Mouse (Mus musculus): ENCODE measurements around the gene Mcam. TPM values are rescaled to one million over a fixed set of nuclear protein-coding genes. Genes with fewer than 3 reads are reported as not detected.

Gene Mcam
- total and polyA plus RNA-seq, 2 experiments from 2014 or later: 54.2 to 190 TPM

- no peak overlapping the region for H3K4me3 ChIP-seq (ENCODE audit: low read depth, low read length)
- ATAC-seq (ENCODE audit: insufficient read depth, low read depth): no peak
These were observed 9.2 kb downstream of the Mcam start for GRCm38 (mm10) chr9:44143421-44143820.

DNA sequence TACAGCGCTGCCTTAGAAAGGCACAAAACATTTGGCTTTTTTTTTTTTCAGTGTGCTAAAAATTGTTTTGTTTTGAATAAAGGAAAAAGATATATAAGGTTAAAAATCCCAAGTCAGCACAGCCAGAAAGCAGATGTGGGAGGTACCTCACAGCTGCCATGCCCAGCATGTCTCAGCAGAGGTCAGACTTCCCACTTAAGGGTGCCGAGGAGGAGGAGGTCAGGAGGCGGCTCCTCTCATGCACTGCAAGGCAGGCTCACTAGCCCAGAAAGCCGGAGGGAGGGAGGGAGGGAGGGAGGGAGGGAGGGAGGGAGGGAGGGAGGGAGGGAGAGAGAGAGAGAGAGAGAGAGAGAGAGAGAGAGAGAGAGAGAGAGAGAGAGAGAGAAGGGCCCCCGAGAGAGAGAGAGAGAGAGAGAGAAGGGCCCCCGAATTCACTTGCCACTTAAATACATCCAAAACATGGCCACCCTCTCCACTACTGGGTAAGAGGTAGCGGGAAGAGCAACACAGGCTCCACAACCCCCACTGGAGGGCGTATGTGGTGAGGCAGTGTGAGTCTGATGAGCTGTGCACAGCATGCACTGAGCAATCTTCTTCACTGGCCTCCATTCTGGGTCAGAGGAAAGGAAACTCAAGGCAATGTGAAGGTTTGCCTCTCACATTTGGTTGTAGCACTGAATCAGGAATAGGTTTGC, 9.9 kb downstream of the Mcam start:
- TF ChIP-seq CTCF (IDR thresholded peaks at IDR 0.05; ENCODE audit: low read depth) (peak; percentile 47), EP300 (IDR thresholded peaks at IDR 0.05; ENCODE audit: low read depth) (no peak)
- H3K4me2 ChIP-seq (ENCODE audit: low read depth, low read length): no peak overlapping the region
- H3K36me3 ChIP-seq (replicated peaks; ENCODE audit: control insufficient read depth, insufficient read depth, low read length): peaks cover 56% of the 10 kb centered on the region
- H3K9ac ChIP-seq (replicated peaks; ENCODE audit: low read depth, low read length): no peak overlapping the region
- no peaks in the 10 kb centered on the region for H3K9me3 ChIP-seq (replicated peaks; ENCODE audit: control insufficient read depth, low read length)
- ATAC-seq (ENCODE audit: insufficient read depth, low read depth): peak; percentile 68; the same call in 1 of the 2 replicates
- 24% methylated on average over 7 of the region's 8 CpGs for WGBS
- H3K27ac ChIP-seq (ENCODE audit: low read depth): peak overlapping the region; percentile 64
- H3K4me1 ChIP-seq (ENCODE audit: control insufficient read depth, insufficient read depth): peaks cover 9% of the 10 kb centered on the region
- H3K27me3 ChIP-seq (ENCODE audit: control insufficient read depth, insufficient read depth, low read length): no peaks in the 10 kb centered on the region
- no peak overlapping the region for H3K4me3 ChIP-seq (ENCODE audit: low read depth, low read length)
- DNase-seq (ENCODE audit: low spot score): peak; percentile 28

More at GRCm38 (mm10) chr9:44143421-44143820, 9.2 kb downstream of the Mcam start:
- H3K4me2 ChIP-seq (ENCODE audit: low read depth, low read length): no peak overlapping the region
- H3K36me3 ChIP-seq (replicated peaks; ENCODE audit: control insufficient read depth, insufficient read depth, low read length): peaks cover 63% of the 10 kb centered on the region
- 55% methylated on average over 5 of the region's 5 CpGs for WGBS
- peak overlapping the region; percentile 64; the same call in 1 of the 2 replicates for H3K27ac ChIP-seq (ENCODE audit: low read depth)
- no peak for DNase-seq (ENCODE audit: low spot score)
- no peaks in the 10 kb centered on the region for H3K9me3 ChIP-seq (replicated peaks; ENCODE audit: control insufficient read depth, low read length)
- no peak for TF ChIP-seq CTCF (IDR thresholded peaks at IDR 0.05; ENCODE audit: low read depth)
- no peak for TF ChIP-seq EP300 (IDR thresholded peaks at IDR 0.05; ENCODE audit: low read depth)
- H3K4me1 ChIP-seq (ENCODE audit: control insufficient read depth, insufficient read depth): peaks cover 9% of the 10 kb centered on the region
- H3K27me3 ChIP-seq (ENCODE audit: control insufficient read depth, insufficient read depth, low read length): no peaks in the 10 kb centered on the region
- no peak overlapping the region for H3K9ac ChIP-seq (replicated peaks; ENCODE audit: low read depth, low read length)

- Histone ChIP-seq H3K36me3 (replicated peaks; ENCODE audit: control insufficient read depth, insufficient read depth, low read length) (peaks cover 56% of the 10 kb centered on the region), H3K9ac (replicated peaks; ENCODE audit: low read depth, low read length) (no peak overlapping the region), H3K4me1 (ENCODE audit: control insufficient read depth, insufficient read depth) (peaks cover 9% of the 10 kb centered on the region), H3K9me3 (replicated peaks; ENCODE audit: control insufficient read depth, low read length) (no peaks in the 10 kb centered on the region), H3K27me3 (ENCODE audit: control insufficient read depth, insufficient read depth, low read length) (no peaks in the 10 kb centered on the region), H3K27ac (ENCODE audit: low read depth) (no peak overlapping the region; the same call in 1 of the 2 replicates), H3K4me3 (ENCODE audit: low read depth, low read length) (no peak overlapping the region), H3K4me2 (ENCODE audit: low read depth, low read length) (no peak overlapping the region)
- ATAC-seq (ENCODE audit: insufficient read depth, low read depth): no peak
- DNase-seq (ENCODE audit: low spot score): no peak
- TF ChIP-seq CTCF (IDR thresholded peaks at IDR 0.05; ENCODE audit: low read depth): no peak
- no peak for TF ChIP-seq EP300 (IDR thresholded peaks at IDR 0.05; ENCODE audit: low read depth)
These were observed 10.4 kb downstream of the Mcam start for GRCm38 (mm10) chr9:44144718-44145060.

DNA sequence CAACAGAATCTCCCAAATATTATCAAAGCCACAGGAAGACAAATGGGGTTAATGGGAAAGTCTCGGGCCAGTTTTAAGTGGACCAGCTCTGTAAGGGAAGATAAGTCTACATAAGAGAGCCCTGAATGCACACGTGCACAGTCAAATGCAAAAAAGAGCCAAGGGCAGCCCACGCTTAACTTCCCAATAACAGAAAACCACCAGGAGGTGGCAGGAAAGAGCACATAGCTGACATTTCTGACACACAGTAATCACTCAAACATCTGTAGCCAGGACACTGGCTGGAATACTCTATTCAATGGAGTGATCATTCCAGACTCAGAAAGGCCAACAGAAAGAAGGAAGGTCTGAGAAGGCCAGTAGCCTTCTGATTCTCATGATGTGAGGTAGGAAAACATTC, 13.0 kb downstream of the Mcam start:
- Histone ChIP-seq H3K9ac (replicated peaks; ENCODE audit: low read depth, low read length) (no peak overlapping the region), H3K4me3 (ENCODE audit: low read depth, low read length) (no peak overlapping the region), H3K4me2 (ENCODE audit: low read depth, low read length) (no peak overlapping the region), H3K27ac (ENCODE audit: low read depth) (0 out of 2 replicates have a peak overlapping the region, but pooled peaks have one; percentile 20), H3K9me3 (replicated peaks; ENCODE audit: control insufficient read depth, low read length) (no peaks in the 10 kb centered on the region), H3K4me1 (ENCODE audit: control insufficient read depth, insufficient read depth) (peaks cover 9% of the 10 kb centered on the region), H3K27me3 (ENCODE audit: control insufficient read depth, insufficient read depth, low read length) (no peaks in the 10 kb centered on the region), H3K36me3 (replicated peaks; ENCODE audit: control insufficient read depth, insufficient read depth, low read length) (peaks cover 48% of the 10 kb centered on the region)
- peak; percentile 28 for DNase-seq (ENCODE audit: low spot score)
- peak; percentile 51 for ATAC-seq (ENCODE audit: insufficient read depth, low read depth)
- WGBS: 19% methylated on average over 3 of the region's 3 CpGs
- TF ChIP-seq CTCF (IDR thresholded peaks at IDR 0.05; ENCODE audit: low read depth) (peak; percentile 66), EP300 (IDR thresholded peaks at IDR 0.05; ENCODE audit: low read depth) (no peak)

- no peaks in the 10 kb centered on the region for H3K4me1 ChIP-seq (ENCODE audit: control insufficient read depth, insufficient read depth)
- no peak overlapping the region for H3K9ac ChIP-seq (replicated peaks; ENCODE audit: low read depth, low read length)
- no peak for DNase-seq (ENCODE audit: low spot score)
- no peaks in the 10 kb centered on the region for H3K27me3 ChIP-seq (ENCODE audit: control insufficient read depth, insufficient read depth, low read length)
- H3K9me3 ChIP-seq (replicated peaks; ENCODE audit: control insufficient read depth, low read length): 0 out of 2 replicates have a peak, but pooled peaks cover 4% of the 10 kb centered on the region
- WGBS: 45% methylated on average over 3 of the region's 3 CpGs
- H3K4me2 ChIP-seq (ENCODE audit: low read depth, low read length): no peak overlapping the region
- 0 out of 2 replicates have a peak overlapping the region, but pooled peaks have one; percentile 9 for H3K27ac ChIP-seq (ENCODE audit: low read depth)
- H3K36me3 ChIP-seq (replicated peaks; ENCODE audit: control insufficient read depth, insufficient read depth, low read length): peaks cover 78% of the 10 kb centered on the region
- H3K4me3 ChIP-seq (ENCODE audit: low read depth, low read length): no peak overlapping the region
- no peak for TF ChIP-seq EP300 (IDR thresholded peaks at IDR 0.05; ENCODE audit: low read depth)
- no peak for TF ChIP-seq CTCF (IDR thresholded peaks at IDR 0.05; ENCODE audit: low read depth)
- no peak for ATAC-seq (ENCODE audit: insufficient read depth, low read depth)
These were observed 25.6 kb downstream of the Mcam start for GRCm38 (mm10) chr9:44159886-44160285.

GRCm38 (mm10) chr9:44168931-44169330, 34.7 kb downstream of the Mcam start:
- Histone ChIP-seq H3K27ac (ENCODE audit: low read depth) (no peak overlapping the region), H3K4me1 (ENCODE audit: control insufficient read depth, insufficient read depth) (peaks cover 24% of the 10 kb centered on the region), H3K9ac (replicated peaks; ENCODE audit: low read depth, low read length) (no peak overlapping the region), H3K27me3 (ENCODE audit: control insufficient read depth, insufficient read depth, low read length) (no peaks in the 10 kb centered on the region), H3K4me3 (ENCODE audit: low read depth, low read length) (no peak overlapping the region), H3K36me3 (replicated peaks; ENCODE audit: control insufficient read depth, insufficient read depth, low read length) (peaks cover 48% of the 10 kb centered on the region), H3K4me2 (ENCODE audit: low read depth, low read length) (no peak overlapping the region), H3K9me3 (replicated peaks; ENCODE audit: control insufficient read depth, low read length) (no peaks in the 10 kb centered on the region)
- 43% methylated on average over 5 of the region's 5 CpGs for whole genome bisulfite sequencing
- TF ChIP-seq EP300 (IDR thresholded peaks at IDR 0.05; ENCODE audit: low read depth) (no peak), CTCF (IDR thresholded peaks at IDR 0.05; ENCODE audit: low read depth) (no peak)
- ATAC-seq (ENCODE audit: insufficient read depth, low read depth) (no peak), DNase-seq (ENCODE audit: low spot score) (no peak)
